Mouse (Mus musculus) limb, embryonic 13.5 days (tissue): ENCODE measurements around the gene Tnfrsf13b. TPM values are rescaled to one million over a fixed set of nuclear protein-coding genes. Genes with fewer than 3 reads are reported as not detected.
"Not testable (repeated sequence)": the region's sequence is repeated elsewhere in the genome, so short reads cannot be mapped to it uniquely, and the experiment has no call there.

Experiments used
- ATAC-seq: fragments of 200-750 bp; cut with Nextera tagmentation; 2 replicates; pipeline ENCODE4 v1.8.0; 2017; ENCODE audit warnings: low read depth, moderate number of reproducible peaks, moderate TSS enrichment; ENCODE audit not compliant: low FRiP score
- H3K27ac ChIP-seq: fragments of 300-500 bp; sonication (generic); 2 replicates; pipeline ENCODE4 v1.5.1; 2015; ENCODE audit warnings: inconsistent platforms, mild to moderate bottlenecking, moderate library complexity
- H3K27me3 ChIP-seq: fragments of 300-500 bp; sonication (generic); 2 replicates; pipeline ENCODE4 v1.6.1; 2015; ENCODE audit warnings: mild to moderate bottlenecking, inconsistent platforms
- H3K36me3 ChIP-seq: fragments of 300-500 bp; sonication (generic); 2 replicates; pipeline ENCODE4 v1.6.1; 2015; ENCODE audit warnings: inconsistent platforms, mild to moderate bottlenecking, moderate library complexity
- H3K4me1 ChIP-seq: fragments of 300-500 bp; sonication (generic); 2 replicates; pipeline ENCODE4 v1.6.1; 2015; ENCODE audit warnings: inconsistent platforms
- H3K4me2 ChIP-seq: fragments of 300-500 bp; sonication (generic); replicated peaks from 2 replicates; pipeline ENCODE4 v1.6.1; 2015; ENCODE audit warnings: inconsistent platforms, mild to moderate bottlenecking, moderate library complexity
- H3K4me3 ChIP-seq: fragments of 300-500 bp; sonication (generic); 2 replicates; pipeline ENCODE4 v1.5.1; 2015; ENCODE audit warnings: moderate library complexity, mild to moderate bottlenecking, inconsistent platforms
- H3K9ac ChIP-seq: fragments of 300-500 bp; sonication (generic); 2 replicates; pipeline ENCODE4 v1.6.1; 2015; ENCODE audit warnings: mild to moderate bottlenecking, inconsistent platforms
- H3K9me3 ChIP-seq: fragments of 300-500 bp; sonication (generic); 2 replicates; pipeline ENCODE4 v1.6.1; 2016; ENCODE audit warnings: inconsistent platforms
- WGBS: fragments of 180-500 bp; shearing (Covaris S2); methylation state at CpG from one replicate; pipeline ENCODE4 v1.1.7; 2015; 5-methylcytosine and 5-hydroxymethylcytosine counted together
- polyA plus RNA-seq: library from polyadenylated mRNA; unstranded; fragments of >200 nt; fragmentation: Nextera tagmentation; extraction: Ambion mirVana; gene quantifications from 2 replicates; pipeline ENCODE4 v1.2.1, GENCODE M21; 2015

The Tnfrsf13b gene
- polyA plus RNA-seq, 1 experiment from 2014 or later: 1.7 TPM

GRCm38 (mm10) chr11:61159796-61160732 lies 33.5 kb downstream of the Tnfrsf13b start:
- H3K27ac ChIP-seq: no peak overlapping the region
- H3K27me3 ChIP-seq: no peaks in the 10 kb centered on the region
- H3K4me3 ChIP-seq: no peak overlapping the region
- no peak overlapping the region for H3K9ac ChIP-seq
- ATAC-seq: no peak
- no peaks in the 10 kb centered on the region for H3K9me3 ChIP-seq
- no peak overlapping the region for H3K4me2 ChIP-seq
- WGBS: 83% methylated on average over 11 of the region's 11 CpGs
- H3K4me1 ChIP-seq: no peaks in the 10 kb centered on the region
- peaks cover 100% of the 10 kb centered on the region for H3K36me3 ChIP-seq

- WGBS: 91% methylated on average over 13 of the region's 13 CpGs
- ATAC-seq: no peak
- no peak overlapping the region for H3K4me2 ChIP-seq
- H3K9me3 ChIP-seq: no peaks in the 10 kb centered on the region
- no peaks in the 10 kb centered on the region for H3K4me1 ChIP-seq
- no peaks in the 10 kb centered on the region for H3K27me3 ChIP-seq
- H3K27ac ChIP-seq: no peak overlapping the region
- H3K9ac ChIP-seq: no peak overlapping the region
- H3K4me3 ChIP-seq: no peak overlapping the region
- H3K36me3 ChIP-seq: peaks cover 100% of the 10 kb centered on the region
Measured at GRCm38 (mm10) chr11:61161121-61161520, 34.6 kb downstream of the Tnfrsf13b start.

GRCm38 (mm10) chr11:61162776-61163175 lies 36.2 kb downstream of the Tnfrsf13b start:
- Histone ChIP-seq H3K27ac (no peak overlapping the region), H3K4me3 (no peak overlapping the region), H3K9me3 (no peaks in the 10 kb centered on the region), H3K9ac (no peak overlapping the region), H3K4me2 (no peak overlapping the region), H3K36me3 (peaks cover 100% of the 10 kb centered on the region), H3K27me3 (no peaks in the 10 kb centered on the region), H3K4me1 (no peaks in the 10 kb centered on the region)
- whole genome bisulfite sequencing: 97% methylated on average over 14 of the region's 14 CpGs
- no peak for ATAC-seq

- 88% methylated on average over 3 of the region's 3 CpGs for WGBS
- ATAC-seq: no peak
- Histone ChIP-seq H3K9ac (no peak overlapping the region), H3K27ac (no peak overlapping the region), H3K27me3 (no peaks in the 10 kb centered on the region), H3K4me1 (no peaks in the 10 kb centered on the region), H3K9me3 (no peaks in the 10 kb centered on the region), H3K36me3 (peaks cover 99% of the 10 kb centered on the region), H3K4me2 (no peak overlapping the region), H3K4me3 (no peak overlapping the region)
Measured at GRCm38 (mm10) chr11:61163341-61163740, 36.8 kb downstream of the Tnfrsf13b start.

GRCm38 (mm10) chr11:61164366-61164765 lies 37.8 kb downstream of the Tnfrsf13b start:
- no peak overlapping the region for H3K9ac ChIP-seq
- H3K4me2 ChIP-seq: no peak overlapping the region
- H3K9me3 ChIP-seq: no peaks in the 10 kb centered on the region
- H3K4me1 ChIP-seq: no peaks in the 10 kb centered on the region
- no peak overlapping the region for H3K27ac ChIP-seq
- H3K36me3 ChIP-seq: peaks cover 89% of the 10 kb centered on the region
- H3K27me3 ChIP-seq: no peaks in the 10 kb centered on the region
- WGBS: 95% methylated on average over 6 of the region's 6 CpGs
- H3K4me3 ChIP-seq: no peak overlapping the region
- ATAC-seq: no peak

- ATAC-seq: no peak
- 97% methylated on average over 10 of the region's 10 CpGs for WGBS
- Histone ChIP-seq H3K4me2 (no peak overlapping the region), H3K4me3 (no peak overlapping the region), H3K4me1 (no peaks in the 10 kb centered on the region), H3K36me3 (peaks cover 84% of the 10 kb centered on the region), H3K27ac (no peak overlapping the region), H3K9me3 (no peaks in the 10 kb centered on the region), H3K9ac (no peak overlapping the region), H3K27me3 (no peaks in the 10 kb centered on the region)
Measured at GRCm38 (mm10) chr11:61164881-61165280, 38.3 kb downstream of the Tnfrsf13b start.

GRCm38 (mm10) chr11:61170184-61170583 lies 43.6 kb downstream of the Tnfrsf13b start:
- Histone ChIP-seq H3K4me1 (peaks cover 35% of the 10 kb centered on the region), H3K27ac (no peak overlapping the region), H3K4me2 (no peak overlapping the region), H3K27me3 (no peaks in the 10 kb centered on the region), H3K9me3 (no peaks in the 10 kb centered on the region), H3K4me3 (no peak overlapping the region), H3K36me3 (peaks cover 36% of the 10 kb centered on the region), H3K9ac (no peak overlapping the region)
- WGBS: 81% methylated on average over 5 of the region's 5 CpGs
- ATAC-seq: no peak

- H3K36me3 ChIP-seq, H3K27me3 ChIP-seq, H3K9me3 ChIP-seq, ATAC-seq, H3K27ac ChIP-seq: not testable (repeated sequence)
- H3K4me1 ChIP-seq: peaks cover 35% of the 10 kb centered on the region
- peak overlapping the region; percentile 99 for H3K4me3 ChIP-seq
- peak overlapping the region; percentile 71 for H3K4me2 ChIP-seq
- 38% methylated on average over 15 of the region's 15 CpGs for WGBS
- peak overlapping the region; percentile 96 for H3K9ac ChIP-seq
Measured at GRCm38 (mm10) chr11:61173477-61173876, 46.9 kb downstream of the Tnfrsf13b start.

GRCm38 (mm10) chr11:61174291-61174820 lies 47.8 kb downstream of the Tnfrsf13b start:
- H3K9ac ChIP-seq: peak overlapping the region; percentile 96
- peak overlapping the region; percentile 95 for H3K27ac ChIP-seq
- peaks cover 5% of the 10 kb centered on the region; the same call in 1 of the 2 replicates for H3K36me3 ChIP-seq
- peaks cover 35% of the 10 kb centered on the region for H3K4me1 ChIP-seq
- H3K4me2 ChIP-seq: peak overlapping the region; percentile 71
- peak; percentile 16 for ATAC-seq
- WGBS: under 1% methylated on average over 28 of the region's 28 CpGs
- H3K9me3 ChIP-seq: no peaks in the 10 kb centered on the region
- no peaks in the 10 kb centered on the region for H3K27me3 ChIP-seq
- peak overlapping the region; percentile 99 for H3K4me3 ChIP-seq

GRCm38 (mm10) chr11:61174821-61175658 lies 48.5 kb downstream of the Tnfrsf13b start, which contains the start of gene Usp22:
Usp22 (minus strand) TSS chr11:61175055.
- ATAC-seq: peak; percentile 98
- WGBS: under 1% methylated on average over 69 of the region's 69 CpGs

GRCm38 (mm10) chr11:61175778-61176177 lies 49.2 kb downstream of the Tnfrsf13b start:
- H3K4me3 ChIP-seq: no peak overlapping the region
- H3K27me3 ChIP-seq: no peaks in the 10 kb centered on the region
- no peak overlapping the region for H3K9ac ChIP-seq
- no peak for ATAC-seq
- H3K4me2 ChIP-seq: peak overlapping the region; percentile 55
- peaks cover 41% of the 10 kb centered on the region for H3K4me1 ChIP-seq
- peaks cover 5% of the 10 kb centered on the region; the same call in 1 of the 2 replicates for H3K36me3 ChIP-seq
- no peaks in the 10 kb centered on the region for H3K9me3 ChIP-seq
- no peak overlapping the region for H3K27ac ChIP-seq
- WGBS: 76% methylated on average over 5 of the region's 5 CpGs

More at GRCm38 (mm10) chr11:61174821-61175658, 48.5 kb downstream of the Tnfrsf13b start, which contains the start of gene Usp22:
- Histone ChIP-seq H3K27me3 (no peaks in the 10 kb centered on the region), H3K9ac (peak within 1 kb of the TSS; percentile 96), H3K36me3 (peaks cover 5% of the 10 kb centered on the region; the same call in 1 of the 2 replicates), H3K4me1 (peaks cover 41% of the 10 kb centered on the region), H3K4me3 (peak within 1 kb of the TSS; percentile 99), H3K9me3 (no peaks in the 10 kb centered on the region), H3K4me2 (peak within 1 kb of the TSS; percentile 71), H3K27ac (peak within 1 kb of the TSS; percentile 95)
